Mouse (Mus musculus): ENCODE measurements around the gene Prrg3. TPM values are rescaled to one million over a fixed set of nuclear protein-coding genes. Genes with fewer than 3 reads are reported as not detected.

Gene Prrg3
- polyA plus RNA-seq, 1 experiment: 5.0 TPM

DNA sequence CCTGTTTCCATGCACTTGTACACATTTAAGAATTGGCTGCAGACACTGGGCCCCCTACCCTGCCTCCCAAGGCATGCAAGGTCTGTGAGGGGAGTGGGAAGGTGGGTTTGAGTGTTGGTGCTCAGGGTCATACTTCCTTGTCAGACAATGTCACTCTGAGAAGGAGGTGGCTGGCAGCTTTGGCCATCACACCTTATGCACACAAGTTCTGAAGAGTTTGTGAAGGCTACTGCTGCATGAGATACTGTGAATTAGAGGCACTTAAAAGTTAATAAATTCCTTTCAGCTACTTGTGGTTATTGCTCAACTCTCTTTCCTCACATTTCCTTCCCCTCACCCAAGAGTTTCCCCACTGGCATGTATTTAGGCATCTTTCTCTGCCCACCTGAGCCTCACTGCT lies 47.5 kb downstream of the Prrg3 start:
- peaks cover under 1% of the 10 kb centered on the region; the same call in 1 of the 2 replicates for H3K4me1 ChIP-seq (ENCODE audit: control insufficient read depth, insufficient read depth, insufficient read length, low read length)
- no peak overlapping the region for H3K27ac ChIP-seq (replicated peaks; ENCODE audit: low read depth, low read length)
- no peak overlapping the region for H3K4me3 ChIP-seq (ENCODE audit: insufficient read depth, low read depth, low read length)

DNA sequence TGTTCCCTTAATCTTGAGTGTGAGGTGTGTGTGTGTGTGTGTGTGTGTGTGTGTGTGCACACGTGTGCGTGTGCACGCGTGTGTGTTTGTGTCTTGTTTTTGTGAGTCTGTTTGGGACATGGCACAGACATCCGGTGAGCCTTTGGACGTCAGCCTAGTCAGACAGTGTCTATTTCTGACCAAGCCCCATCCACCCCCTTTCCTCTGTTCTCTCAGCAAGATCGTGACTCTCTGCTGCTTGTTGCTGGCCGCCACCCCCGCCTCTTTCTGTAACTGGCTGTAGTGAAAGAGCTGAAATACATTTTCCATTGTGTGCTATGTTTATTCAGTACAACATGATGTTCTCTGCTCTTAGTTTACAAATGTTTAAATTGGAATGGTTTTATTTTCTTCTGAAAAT lies 49.8 kb downstream of the Prrg3 start:
- Histone ChIP-seq H3K27ac (replicated peaks; ENCODE audit: low read depth, low read length) (no peak overlapping the region), H3K4me3 (ENCODE audit: insufficient read depth, low read depth, low read length) (no peak overlapping the region), H3K4me1 (ENCODE audit: control insufficient read depth, insufficient read depth, insufficient read length, low read length) (no peaks in the 10 kb centered on the region)

DNA sequence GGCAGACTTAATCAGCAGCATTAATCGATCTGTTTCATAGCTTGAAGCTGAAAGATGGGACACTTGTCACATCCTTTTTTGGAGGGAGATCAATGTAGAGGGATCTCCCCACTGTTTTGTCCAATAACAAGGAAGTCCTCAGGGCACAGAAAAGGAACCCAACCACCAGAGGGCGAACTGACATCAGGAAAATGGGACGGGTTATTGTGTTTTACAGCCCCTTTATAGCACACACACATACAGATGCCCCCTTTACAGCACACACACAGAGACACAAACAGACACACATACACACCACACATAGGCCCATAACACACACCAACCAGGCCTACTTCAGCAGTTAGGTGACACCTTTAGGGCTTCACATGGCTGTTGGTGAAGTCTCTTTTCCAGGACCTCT lies 50.4 kb downstream of the Prrg3 start:
- Histone ChIP-seq H3K4me3 (ENCODE audit: insufficient read depth, low read depth, low read length) (no peak overlapping the region), H3K27ac (replicated peaks; ENCODE audit: low read depth, low read length) (peak overlapping the region; percentile 54), H3K4me1 (ENCODE audit: control insufficient read depth, insufficient read depth, insufficient read length, low read length) (no peaks in the 10 kb centered on the region)

DNA sequence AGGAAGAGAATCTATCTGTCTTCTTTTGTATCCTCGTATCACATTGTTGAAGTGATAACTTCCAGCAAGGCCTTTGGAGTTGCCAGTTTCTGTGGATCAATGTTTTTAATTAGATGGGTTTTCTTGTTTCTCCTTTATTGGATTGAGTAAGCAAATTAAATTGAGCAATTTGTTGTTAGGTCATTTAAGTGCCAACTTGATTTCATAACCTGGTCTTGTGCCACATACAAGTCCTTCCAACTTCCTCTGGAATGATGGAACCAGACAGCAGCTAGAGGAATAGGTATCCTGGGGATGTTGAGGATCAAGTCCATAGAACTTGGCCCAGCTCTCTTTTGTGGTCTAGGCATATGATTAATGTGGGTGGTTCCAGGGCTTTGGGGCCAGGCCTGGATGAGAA lies 59.8 kb downstream of the Prrg3 start:
- no peaks in the 10 kb centered on the region for H3K4me1 ChIP-seq (ENCODE audit: control insufficient read depth, insufficient read depth, insufficient read length, low read length)
- H3K4me3 ChIP-seq (ENCODE audit: insufficient read depth, low read depth, low read length): no peak overlapping the region
- no peak overlapping the region for H3K27ac ChIP-seq (replicated peaks; ENCODE audit: low read depth, low read length)

Other genes with a start within 250 kb of the Prrg3 start
- 53.7 and 63.9 TPM in 2 replicates for gene Vma21, start 146.7 kb upstream of the Prrg3 start, polyA plus RNA-seq (2012; ENCODE audit: insufficient read depth, insufficient read length, missing spikeins)
- gene Gm1141, start 41.6 kb upstream of the Prrg3 start, polyA plus RNA-seq (2012; ENCODE audit: insufficient read depth, insufficient read length, missing spikeins): not detected in 2 replicates
- gene Fate1, start 10.4 kb downstream of the Prrg3 start, polyA plus RNA-seq (2012; ENCODE audit: insufficient read depth, insufficient read length, missing spikeins): not detected in 2 replicates
- gene Cnga2, start 29.2 kb downstream of the Prrg3 start, polyA plus RNA-seq (2012; ENCODE audit: insufficient read depth, insufficient read length, missing spikeins): not detected in 2 replicates

Data from brown adipose tissue, adult 24 weeks (tissue).